Mouse (Mus musculus) ES-E14 (cell line): ENCODE data around the gene Mast4. TPM values are rescaled to one million over a fixed set of nuclear protein-coding genes. Genes with fewer than 3 reads are reported as not detected.

Experiments
- DNase-seq: peaks from one replicate; pipeline ENCODE4 v3.0.0-alpha.2; 2013; ENCODE audit warnings: low read depth, low spot score
- H3K27ac ChIP-seq: 2 replicates; pipeline ENCODE4 v1.5.1; 2012; ENCODE audit warnings: low read depth, mild to moderate bottlenecking, low read length, moderate library complexity, mixed read lengths; ENCODE audit not compliant: poor library complexity, insufficient read depth, severe bottlenecking
- H3K36me3 ChIP-seq: 2 replicates; pipeline ENCODE4 v1.6.1; 2012; ENCODE audit warnings: mild to moderate bottlenecking, low read length, moderate library complexity, mixed read lengths; ENCODE audit not compliant: control insufficient read depth, poor library complexity, insufficient read depth, severe bottlenecking
- H3K4me1 ChIP-seq, 2 experiments: fragments of 150-350 bp in 1 of 2; sonication (generic) in 1 of 2; 2 replicates each; pipeline ENCODE4 v1.6.1; 2012; ENCODE audit warnings: low read length in 2 of 2, mild to moderate bottlenecking in 1 of 2, mixed read lengths in 1 of 2; ENCODE audit not compliant: control insufficient read depth in 2 of 2, insufficient read depth in 2 of 2, poor library complexity in 1 of 2
- H3K4me3 ChIP-seq, 2 experiments: fragments of 150-350 bp in 1 of 2; sonication (generic) in 1 of 2; 2 replicates each; pipeline ENCODE4 v1.5.1; 2012; ENCODE audit warnings: low read length in 2 of 2, low read depth in 1 of 2, mild to moderate bottlenecking in 1 of 2, mixed read lengths in 1 of 2; ENCODE audit not compliant: insufficient read depth in 1 of 2, poor library complexity in 1 of 2, severe bottlenecking in 1 of 2
- H3K9ac ChIP-seq: 2 replicates; pipeline ENCODE4 v1.6.1; 2012; ENCODE audit warnings: low read depth, mild to moderate bottlenecking, low read length, mixed read lengths; ENCODE audit not compliant: poor library complexity, insufficient read depth, severe bottlenecking
- H3K9me3 ChIP-seq: fragments of 150-350 bp; sonication (generic); 2 replicates; pipeline ENCODE4 v1.6.1; 2012; ENCODE audit warnings: low read depth, mild to moderate bottlenecking, low read length; ENCODE audit not compliant: control insufficient read depth, insufficient read depth
- CHD2 ChIP-seq: IDR thresholded peaks from 2 replicates; pipeline ENCODE4 v1.6.1; 2014; ENCODE audit warnings: mild to moderate bottlenecking, low read depth, low read length, inconsistent platforms
- HCFC1 ChIP-seq: IDR thresholded peaks from 2 replicates; pipeline ENCODE4 v1.6.1; 2012; ENCODE audit warnings: low read length, inconsistent platforms, borderline replicate concordance; ENCODE audit not compliant: insufficient read depth
- MAFK ChIP-seq: IDR thresholded peaks from 2 replicates; pipeline ENCODE4 v1.6.1; 2014; ENCODE audit warnings: mild to moderate bottlenecking, low read depth, low read length, inconsistent platforms; ENCODE audit not compliant: insufficient read depth
- ZC3H11A ChIP-seq: IDR thresholded peaks from 2 replicates; pipeline ENCODE4 v1.6.1; 2012; ENCODE audit warnings: low read depth, mild to moderate bottlenecking, inconsistent platforms, low read length, borderline replicate concordance
- ZNF384 ChIP-seq: IDR thresholded peaks from 2 replicates; pipeline ENCODE4 v1.6.1; 2012; ENCODE audit warnings: low read depth, low read length, inconsistent platforms
- in situ Hi-C, 2 experiments: fragments of 600-800 bp; cut with MboI; formaldehyde crosslinking; loops; one replicate each; pipeline ENCODE4 v1.15.1; 2025; ENCODE audit warnings: low sequenced_read_pairs in 2 of 2, inconsistent platforms in 1 of 2; ENCODE audit not compliant: unreplicated experiment in 2 of 2
- total RNA-seq: library from RNA; depleted of rRNA; stranded (reverse); fragments of 300-350 nt; gene quantifications from 2 replicates; pipeline ENCODE4 v1.2.3, GENCODE M21; 2012

Gene Mast4
- total RNA-seq, 1 experiment = 8.3 TPM

DNA sequence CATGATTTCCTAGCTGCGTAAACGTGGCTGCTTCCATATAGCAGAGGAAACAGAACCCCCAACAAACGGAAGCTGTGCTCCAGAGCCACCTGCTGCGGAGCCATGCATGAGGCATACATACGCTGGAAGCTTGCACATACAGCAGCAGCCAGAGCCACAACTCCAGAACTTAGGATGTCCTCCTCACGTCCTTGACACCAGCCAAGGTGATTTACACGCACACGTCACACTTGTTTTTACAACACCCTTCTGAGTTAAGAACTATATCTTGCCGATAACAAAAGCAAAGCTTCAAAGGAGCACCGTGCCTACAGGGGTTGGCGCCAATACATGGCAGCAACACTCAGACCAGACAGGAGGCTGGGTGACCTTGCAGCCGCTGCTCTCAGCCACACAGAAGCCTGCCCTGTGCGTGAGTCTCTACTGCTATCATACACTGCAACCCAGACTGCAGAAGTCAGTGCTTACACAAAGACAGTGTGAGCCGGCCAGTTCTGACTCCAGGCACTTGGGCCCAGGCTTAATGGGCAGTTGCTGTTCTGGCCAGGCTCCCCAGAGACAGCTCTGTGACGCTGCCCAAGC lies 248.7 kb downstream of the Mast4 start:
- no peak for DNase-seq
- Histone ChIP-seq H3K36me3 (no peaks in the 10 kb centered on the region), H3K4me1 (no peaks in the 10 kb centered on the region), H3K9me3 (no peaks in the 10 kb centered on the region), H3K4me3 (no peak overlapping the region), H3K9ac (no peak overlapping the region), H3K27ac (no peak overlapping the region)
- in situ Hi-C loops = no loop called here
- TF ChIP-seq HCFC1 (no peak), MAFK (no peak), CHD2 (no peak), ZC3H11A (no peak), ZNF384 (no peak)

DNA sequence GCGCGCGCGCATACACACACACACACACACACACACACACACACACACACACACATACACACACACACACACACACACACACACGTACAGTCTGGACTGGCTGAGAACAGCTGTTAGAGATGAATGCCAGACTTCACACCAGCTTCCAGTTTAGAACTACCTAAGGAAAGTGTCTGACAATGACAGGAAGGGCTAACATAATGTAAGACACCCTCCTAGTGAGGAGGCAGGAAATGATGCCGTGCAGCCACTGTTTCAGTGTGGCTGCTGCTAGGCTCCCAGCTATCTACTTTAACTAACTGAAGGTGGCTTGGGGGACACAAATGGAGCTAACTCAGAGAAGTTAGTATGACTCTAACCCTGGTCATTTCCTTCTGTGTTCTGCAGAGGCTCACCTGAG lies 251.4 kb downstream of the Mast4 start:
- Histone ChIP-seq H3K4me3 (no peak overlapping the region), H3K27ac (no peak overlapping the region), H3K4me1 (no peaks in the 10 kb centered on the region), H3K9me3 (no peaks in the 10 kb centered on the region), H3K9ac (no peak overlapping the region), H3K36me3 (no peaks in the 10 kb centered on the region)
- in situ Hi-C loops = no loop called here
- no peak for DNase-seq
- TF ChIP-seq MAFK (no peak), ZC3H11A (no peak), CHD2 (no peak), HCFC1 (no peak), ZNF384 (no peak)

DNA sequence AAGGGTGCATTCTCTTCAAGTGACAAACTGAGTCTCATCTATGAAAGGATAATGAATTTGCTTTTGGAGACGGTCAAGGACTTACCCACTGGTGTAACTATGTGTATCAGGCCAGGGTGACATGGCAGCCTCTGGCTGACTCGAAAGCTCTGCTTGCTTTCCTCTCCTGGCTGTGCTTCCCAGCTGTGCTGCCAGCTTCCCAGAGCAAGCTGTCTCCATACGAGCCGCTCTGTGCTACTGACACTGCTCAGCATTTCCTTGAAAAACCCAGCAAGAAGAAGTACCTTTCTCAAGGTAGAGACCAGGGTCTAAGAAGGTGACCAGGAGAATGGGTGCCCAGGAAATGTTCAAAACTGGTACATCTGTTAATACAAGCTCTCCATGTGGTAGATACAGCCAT lies 254.5 kb downstream of the Mast4 start:
- H3K4me1 ChIP-seq = no peaks in the 10 kb centered on the region
- H3K9me3 ChIP-seq = no peaks in the 10 kb centered on the region
- in situ Hi-C loops = no loop called here

DNA sequence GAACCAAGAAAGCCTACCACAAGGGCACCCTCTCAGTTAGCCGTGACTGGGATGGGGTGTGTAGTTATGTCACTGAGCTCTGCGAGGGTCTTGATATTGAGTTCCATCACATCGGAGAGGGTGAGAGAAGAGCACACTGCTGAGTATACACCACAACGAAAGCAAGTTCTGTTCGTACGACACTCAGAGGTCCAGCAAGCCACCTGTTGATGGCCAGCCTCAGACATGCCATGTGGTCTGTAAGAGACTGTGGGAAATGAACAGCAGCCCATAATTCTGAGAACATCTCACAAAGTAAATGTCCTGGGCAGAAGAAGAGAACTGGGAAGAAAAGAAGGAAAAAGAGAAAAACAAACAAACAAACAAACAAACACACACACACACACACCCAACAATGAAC lies 255.5 kb downstream of the Mast4 start:
- Histone ChIP-seq H3K9me3 (no peaks in the 10 kb centered on the region), H3K9ac (no peak overlapping the region), H3K4me3 (no peak overlapping the region), H3K4me1 (no peaks in the 10 kb centered on the region), H3K27ac (no peak overlapping the region), H3K36me3 (no peaks in the 10 kb centered on the region)
- in situ Hi-C loops = no loop called here
- TF ChIP-seq ZNF384 (no peak), CHD2 (no peak), HCFC1 (no peak), MAFK (no peak), ZC3H11A (no peak)
- no peak for DNase-seq

More for the DNA sequence above, 254.5 kb downstream of the Mast4 start:
- Histone ChIP-seq H3K36me3 (no peaks in the 10 kb centered on the region), H3K27ac (no peak overlapping the region), H3K9ac (no peak overlapping the region), H3K4me3 (no peak overlapping the region)
- DNase-seq = no peak
- no peak for TF ChIP-seq ZNF384
- TF ChIP-seq HCFC1 = no peak
- no peak for TF ChIP-seq ZC3H11A
- TF ChIP-seq MAFK = no peak
- TF ChIP-seq CHD2 = no peak
